Mouse (Mus musculus) MEL (cell line): ENCODE measurements at regions not wholly inside any gene's neighbourhood (a gene's known extent, or its start where the extent isn't known, plus 50 kb on each side); places are given as distances from the start of the nearest gene placed in this dataset.

Experiments used
- BHLHE40 ChIP-seq: IDR thresholded peaks from 2 replicates; pipeline ENCODE4 v1.6.1; 2012; ENCODE audit warnings: low read depth, mild to moderate bottlenecking, inconsistent platforms, low read length, improper control_type of control experiment, borderline replicate concordance
- CTCF ChIP-seq, 3 experiments: IDR thresholded peaks in 2 of 3; conservative IDR thresholded peaks in 1 of 3; 2 replicates each; pipeline ENCODE4 v1.5.1; 2011 to 2012; ENCODE audit warnings: low read length in 3 of 3, low read depth in 2 of 3, mild to moderate bottlenecking in 2 of 3, improper control_type of control experiment in 1 of 3, inconsistent platforms in 1 of 3, mixed read lengths in 1 of 3, moderate library complexity in 1 of 3; ENCODE audit not compliant: control insufficient read depth in 1 of 3, insufficient read depth in 1 of 3, poor library complexity in 1 of 3, severe bottlenecking in 1 of 3
- E2F4 ChIP-seq: IDR thresholded peaks from 2 replicates; pipeline ENCODE4 v1.6.1; 2011; ENCODE audit warnings: low read depth, low read length, improper control_type of control experiment, borderline replicate concordance
- EP300 ChIP-seq, 2 experiments: IDR thresholded peaks; 2 replicates each; pipeline ENCODE4 v1.6.1; 2011; ENCODE audit warnings: improper control_type of control experiment in 2 of 2, low read length in 2 of 2, low read depth in 1 of 2, mild to moderate bottlenecking in 1 of 2
- GATA1 ChIP-seq: IDR thresholded peaks from 2 replicates; pipeline ENCODE4 v1.6.1; 2011; ENCODE audit warnings: low read depth, low read length, improper control_type of control experiment
- HCFC1 ChIP-seq: IDR thresholded peaks from 2 replicates; pipeline ENCODE4 v1.6.1; 2012; ENCODE audit warnings: low read depth, mild to moderate bottlenecking, inconsistent platforms, low read length, improper control_type of control experiment, moderate library complexity
- JUND ChIP-seq: IDR thresholded peaks from 2 replicates; pipeline ENCODE4 v1.6.1; 2011; ENCODE audit warnings: low read depth, mild to moderate bottlenecking, improper control_type of control experiment, low read length
- KAT2A ChIP-seq: conservative IDR thresholded peaks from 2 replicates; pipeline ENCODE4 v1.6.1; 2012; ENCODE audit warnings: low read depth, low read length, improper control_type of control experiment, inconsistent platforms
- MYC ChIP-seq: IDR thresholded peaks from 2 replicates; pipeline ENCODE4 v1.6.1; 2011; ENCODE audit warnings: low read depth, mild to moderate bottlenecking, low read length, improper control_type of control experiment, moderate library complexity
- POLR2A ChIP-seq, 2 experiments: IDR thresholded peaks; 2 replicates each; pipeline ENCODE4 v1.6.1; 2011 to 2012; ENCODE audit warnings: low read length in 2 of 2, mild to moderate bottlenecking in 2 of 2, control low read depth in 1 of 2, improper control_type of control experiment in 1 of 2, low read depth in 1 of 2, moderate library complexity in 1 of 2; ENCODE audit not compliant: control insufficient read depth in 1 of 2, insufficient read depth in 1 of 2, poor library complexity in 1 of 2
- SMC3 ChIP-seq: IDR thresholded peaks from 2 replicates; pipeline ENCODE4 v1.6.1; 2011; ENCODE audit warnings: low read depth, low read length, improper control_type of control experiment
- TCF12 ChIP-seq: IDR thresholded peaks from 2 replicates; pipeline ENCODE4 v1.6.1; 2014; ENCODE audit warnings: low read depth, mild to moderate bottlenecking, inconsistent platforms, low read length, improper control_type of control experiment, moderate library complexity

DNA sequence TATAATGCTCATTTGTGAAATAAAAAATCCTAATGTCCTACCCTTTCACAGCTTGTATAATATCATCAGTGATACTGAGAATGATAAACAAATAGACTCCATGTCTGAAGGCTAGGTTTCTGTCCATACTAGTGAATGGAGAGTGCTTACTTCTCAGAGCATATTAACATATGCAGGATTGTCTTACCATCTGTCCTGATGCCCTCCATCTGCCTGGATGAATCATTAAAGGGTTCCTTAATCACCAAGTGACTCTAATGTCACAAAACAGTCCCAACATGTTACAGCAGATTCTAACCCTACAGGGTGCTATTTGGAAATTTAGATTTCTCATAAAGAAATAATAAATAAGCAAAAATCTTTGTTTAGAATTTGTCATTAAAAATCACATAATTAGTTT, 1391.4 kb downstream of the Basp1 start:
- no peak for TF ChIP-seq SMC3
- no peak for TF ChIP-seq JUND
- TF ChIP-seq EP300 (IDR thresholded peaks at IDR 0.05; ENCODE audit: low read depth in 1 of 2, low read length in 2 of 2), result no peak
- TF ChIP-seq HCFC1, result no peak
- no peak for TF ChIP-seq E2F4
- TF ChIP-seq TCF12, result no peak
- no peak for TF ChIP-seq GATA1
- no peak for TF ChIP-seq POLR2A (IDR thresholded peaks at IDR 0.05; ENCODE audit: control insufficient read depth in 1 of 2, insufficient read depth in 1 of 2, low read depth in 1 of 2, low read length in 2 of 2, poor library complexity in 1 of 2)
- TF ChIP-seq KAT2A, result no peak
- no peak for TF ChIP-seq CTCF (IDR thresholded peaks at IDR 0.05 in 2 of 3, conservative IDR thresholded peaks at IDR 0.05 in 1 of 3; ENCODE audit: control insufficient read depth in 1 of 3, insufficient read depth in 1 of 3, low read depth in 2 of 3, low read length in 3 of 3, poor library complexity in 1 of 3, severe bottlenecking in 1 of 3)
- no peak for TF ChIP-seq MYC
- no peak for TF ChIP-seq BHLHE40
